Mouse (Mus musculus): ENCODE measurements around the gene Gpn3. TPM values are rescaled to one million over a fixed set of nuclear protein-coding genes. Genes with fewer than 3 reads are reported as not detected.

The Gpn3 gene
- total and polyA plus RNA-seq, 3 experiments, result 61.4 to 96.1 (median 74.6) TPM

DNA sequence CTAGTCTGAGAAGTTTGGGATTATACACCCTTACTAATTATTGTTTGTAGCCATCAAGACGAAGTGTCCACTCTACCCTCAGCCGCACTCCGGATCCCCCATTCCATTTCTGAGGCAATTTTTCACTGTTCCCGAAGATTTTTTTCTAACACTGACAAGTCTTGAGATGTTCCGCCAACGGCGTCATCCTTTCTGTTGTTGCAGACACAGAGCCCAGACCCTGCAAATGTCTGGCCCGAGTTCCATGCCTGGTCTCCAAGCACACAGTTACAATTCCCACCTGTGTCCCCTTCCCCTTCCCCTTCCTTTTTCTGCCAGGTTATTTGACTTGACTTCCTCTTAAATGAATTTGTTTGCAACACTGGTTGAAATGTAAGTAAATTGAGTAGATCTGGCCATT is 28.2 kb downstream of the Gpn3 start:
- Histone ChIP-seq H3K9me3 (replicated peaks; ENCODE audit: low read length) (no peaks in the 10 kb centered on the region), H3K36me3 (replicated peaks in 1 of 2; ENCODE audit: control insufficient read depth in 1 of 2, insufficient read depth in 1 of 2, low read length in 1 of 2) (peaks cover 70 to 92% of the 10 kb centered on the region in 2 experiments), H3K9ac (ENCODE audit: insufficient read depth, low read depth) (no peak overlapping the region), H3K4me2 (ENCODE audit: insufficient read depth, low read depth, poor library complexity, severe bottlenecking) (no peak overlapping the region), H3K4me1 (ENCODE audit: control insufficient read depth in 1 of 2, insufficient read depth in 2 of 2) (peaks cover 0 to 32% of the 10 kb centered on the region in 2 experiments; a peak in 2 of 4 replicates), H3K27me3 (replicated peaks) (no peaks in the 10 kb centered on the region), H3K4me3 (replicated peaks in 1 of 3; ENCODE audit: low read depth in 2 of 3, low read length in 2 of 3, poor library complexity in 1 of 3) (no peak overlapping the region), H3K27ac (ENCODE audit: insufficient read depth, low read depth) (no peak overlapping the region), H3K79me2 (replicated peaks; ENCODE audit: control insufficient read depth, extremely low read depth, insufficient read depth, poor library complexity, severe bottlenecking) (peaks cover 22% of the 10 kb centered on the region; the same call in 1 of the 2 replicates)
- dilution Hi-C loops (cut with MboI; ENCODE audit: extremely low pct_ligation_motif_present, extremely low pct_unique_long_range_greater_than_20kb, low sequenced_read_pairs) (no loop called here), in situ Hi-C loops (cut with MboI; ENCODE audit: low pct_ligation_motif_present, low pct_unique_long_range_greater_than_20kb, low sequenced_read_pairs) (no loop called here)
- TF ChIP-seq MEF2A (IDR thresholded peaks at IDR 0.05; ENCODE audit: borderline replicate concordance, low read depth, low read length), result no peak
- no peak for TF ChIP-seq SIN3A (IDR thresholded peaks at IDR 0.05; ENCODE audit: low read length)
- TF ChIP-seq MAFK (IDR thresholded peaks at IDR 0.05; ENCODE audit: insufficient replicate concordance, low read length), result no peak
- no peak for TF ChIP-seq KAT2A (IDR thresholded peaks at IDR 0.05; ENCODE audit: insufficient replicate concordance, low read length)
- no peak for TF ChIP-seq UBTF (IDR thresholded peaks at IDR 0.05; ENCODE audit: low read depth, low read length)
- TF ChIP-seq GABPA (IDR thresholded peaks at IDR 0.05; ENCODE audit: insufficient replicate concordance, low read depth, low read length), result no peak
- no peak for TF ChIP-seq POLR2AphosphoS2 (IDR thresholded peaks at IDR 0.05; ENCODE audit: low read depth, low read length)
- TF ChIP-seq CHD2 (IDR thresholded peaks at IDR 0.05; ENCODE audit: low read length), result no peak
- no peak for TF ChIP-seq MXI1 (IDR thresholded peaks at IDR 0.05; ENCODE audit: low read depth, low read length)
- TF ChIP-seq ETS1 (conservative IDR thresholded peaks at IDR 0.05; ENCODE audit: low read depth, low read length), result no peak
- TF ChIP-seq POLR2A (IDR thresholded peaks at IDR 0.05; ENCODE audit: low read depth, low read length), result no peak
- no peak for TF ChIP-seq SMC3 (IDR thresholded peaks at IDR 0.05; ENCODE audit: low read depth, low read length)
- no peak for TF ChIP-seq IRF4 (IDR thresholded peaks at IDR 0.05; ENCODE audit: low read depth, low read length)
- TF ChIP-seq NELFE (IDR thresholded peaks at IDR 0.05; ENCODE audit: low read depth, low read length), result no peak
- TF ChIP-seq RAD21 (IDR thresholded peaks at IDR 0.05; ENCODE audit: low read depth, low read length), result no peak
- TF ChIP-seq NRF1 (IDR thresholded peaks at IDR 0.05; ENCODE audit: low read depth, low read length), result no peak
- TF ChIP-seq BHLHE40 (IDR thresholded peaks at IDR 0.05; ENCODE audit: low read depth, low read length), result no peak
- no peak for TF ChIP-seq ELF1 (IDR thresholded peaks at IDR 0.05; ENCODE audit: low read depth, low read length)
- no peak for TF ChIP-seq JUN (IDR thresholded peaks at IDR 0.05; ENCODE audit: insufficient read depth, low read depth, low read length)
- no peak for DNase-seq (ENCODE audit: extremely low read depth)

DNA sequence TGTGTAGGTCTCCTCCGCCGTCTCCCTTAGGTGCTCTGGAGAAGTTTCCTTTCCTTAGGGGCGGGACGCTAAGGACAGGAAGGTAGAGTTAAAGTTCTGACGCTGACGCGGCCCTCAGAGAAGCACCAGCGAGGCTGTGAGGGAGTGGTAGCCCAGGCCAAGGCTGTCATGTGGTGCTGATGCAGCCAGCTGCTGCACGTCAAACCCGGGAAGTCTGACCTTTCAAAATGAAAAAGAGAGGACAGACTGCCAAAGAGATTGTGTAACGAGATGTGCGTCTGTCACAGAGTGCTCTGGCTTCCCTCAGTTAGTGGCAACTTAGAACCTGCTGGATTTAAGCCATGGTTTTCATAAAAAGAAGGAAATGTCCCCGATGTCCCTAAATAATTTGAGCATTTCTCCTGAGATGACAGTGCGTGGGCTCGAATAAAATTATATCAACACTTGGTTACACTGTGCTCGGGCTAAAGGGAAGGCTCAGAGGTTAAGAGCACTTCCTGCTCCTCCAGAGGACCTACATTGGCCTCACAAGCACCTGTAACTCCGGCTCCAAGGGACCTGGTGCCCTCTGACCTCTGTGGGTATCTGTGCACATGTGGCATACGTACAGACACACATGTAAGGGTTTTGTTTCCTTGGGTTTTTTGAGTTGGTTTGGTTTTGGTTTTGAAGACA is 29.1 kb downstream of the Gpn3 start:
- dilution Hi-C loops (cut with MboI; ENCODE audit: extremely low pct_ligation_motif_present, extremely low pct_unique_long_range_greater_than_20kb, low sequenced_read_pairs) (no loop called here), in situ Hi-C loops (cut with MboI; ENCODE audit: low pct_ligation_motif_present, low pct_unique_long_range_greater_than_20kb, low sequenced_read_pairs) (no loop called here)
- Histone ChIP-seq H3K4me1 (ENCODE audit: control insufficient read depth in 1 of 2, insufficient read depth in 2 of 2) (peaks cover 0 to 27% of the 10 kb centered on the region in 2 experiments; a peak in 2 of 4 replicates), H3K4me2 (ENCODE audit: insufficient read depth, low read depth, poor library complexity, severe bottlenecking) (no peak overlapping the region), H3K9me3 (replicated peaks; ENCODE audit: low read length) (no peaks in the 10 kb centered on the region), H3K36me3 (replicated peaks in 1 of 2; ENCODE audit: control insufficient read depth in 1 of 2, insufficient read depth in 1 of 2, low read length in 1 of 2) (peaks cover 74 to 94% of the 10 kb centered on the region in 2 experiments), H3K4me3 (replicated peaks in 1 of 3; ENCODE audit: low read depth in 2 of 3, low read length in 2 of 3, poor library complexity in 1 of 3) (no peak overlapping the region), H3K79me2 (replicated peaks; ENCODE audit: control insufficient read depth, extremely low read depth, insufficient read depth, poor library complexity, severe bottlenecking) (peaks cover 16% of the 10 kb centered on the region; the same call in 1 of the 2 replicates), H3K27me3 (replicated peaks) (no peaks in the 10 kb centered on the region), H3K9ac (ENCODE audit: insufficient read depth, low read depth) (no peak overlapping the region), H3K27ac (ENCODE audit: insufficient read depth, low read depth) (no peak overlapping the region)
- TF ChIP-seq POLR2A (IDR thresholded peaks at IDR 0.05; ENCODE audit: low read depth, low read length), result no peak
- TF ChIP-seq ELF1 (IDR thresholded peaks at IDR 0.05; ENCODE audit: low read depth, low read length), result no peak
- TF ChIP-seq ETS1 (conservative IDR thresholded peaks at IDR 0.05; ENCODE audit: low read depth, low read length), result no peak
- no peak for TF ChIP-seq IRF4 (IDR thresholded peaks at IDR 0.05; ENCODE audit: low read depth, low read length)
- TF ChIP-seq MAX (IDR thresholded peaks at IDR 0.05; ENCODE audit: low read length), result no peak
- no peak for TF ChIP-seq KAT2A (IDR thresholded peaks at IDR 0.05; ENCODE audit: insufficient replicate concordance, low read length)
- no peak for TF ChIP-seq MXI1 (IDR thresholded peaks at IDR 0.05; ENCODE audit: low read depth, low read length)
- no peak for TF ChIP-seq UBTF (IDR thresholded peaks at IDR 0.05; ENCODE audit: low read depth, low read length)
- no peak for TF ChIP-seq CHD2 (IDR thresholded peaks at IDR 0.05; ENCODE audit: low read length)
- TF ChIP-seq CTCF (conservative IDR thresholded peaks at IDR 0.05 in 1 of 2, IDR thresholded peaks at IDR 0.05 in 1 of 2; ENCODE audit: low read depth in 2 of 2, low read length in 2 of 2), result no peak
- no peak for TF ChIP-seq USF2 (conservative IDR thresholded peaks at IDR 0.05; ENCODE audit: low read depth, low read length)
- no peak for TF ChIP-seq CHD1 (IDR thresholded peaks at IDR 0.05; ENCODE audit: low read depth, low read length)
- TF ChIP-seq JUND (conservative IDR thresholded peaks at IDR 0.05; ENCODE audit: low read depth, low read length), result no peak
- no peak for TF ChIP-seq E2F4 (IDR thresholded peaks at IDR 0.05; ENCODE audit: insufficient replicate concordance, low read depth, low read length)
- no peak for TF ChIP-seq PAX5 (IDR thresholded peaks at IDR 0.05; ENCODE audit: low read length)
- no peak for TF ChIP-seq BHLHE40 (IDR thresholded peaks at IDR 0.05; ENCODE audit: low read depth, low read length)
- TF ChIP-seq ZC3H11A (IDR thresholded peaks at IDR 0.05; ENCODE audit: low read depth, low read length), result no peak
- DNase-seq (ENCODE audit: extremely low read depth), result no peak
